Mouse (Mus musculus) frontal cortex, postnatal 36 days (tissue): ENCODE measurements around the gene Ate1.
"Not testable (repeated sequence)": the region's sequence is repeated elsewhere in the genome, so short reads cannot be mapped to it uniquely, and the experiment has no call there.

Source experiments
- DNase-seq, 2 experiments: peaks; one replicate each; pipeline ENCODE4 v3.0.0; 2022; ENCODE audit warnings: low spot score in 2 of 2

Gene Ate1

GRCm38 (mm10) chr7:130394697-130395096, 125.5 kb downstream of the Ate1 start:
- DNase-seq = no peak

- DNase-seq = not testable (repeated sequence)
These were observed 130.1 kb downstream of the Ate1 start for GRCm38 (mm10) chr7:130390060-130390459.

GRCm38 (mm10) chr7:130386308-130386707, 133.9 kb downstream of the Ate1 start:
- no peak for DNase-seq

- no peak for DNase-seq
These were observed 134.4 kb downstream of the Ate1 start for GRCm38 (mm10) chr7:130385732-130386294.

GRCm38 (mm10) chr7:130382126-130382525, 138.0 kb downstream of the Ate1 start:
- DNase-seq = no peak

GRCm38 (mm10) chr7:130381387-130381951, 138.7 kb downstream of the Ate1 start:
- DNase-seq = peak; percentile 38 to 50

- DNase-seq = peak; percentile 23 to 30
These were observed 139.3 kb downstream of the Ate1 start for GRCm38 (mm10) chr7:130380769-130381355.

GRCm38 (mm10) chr7:130380367-130380766, 139.8 kb downstream of the Ate1 start:
- DNase-seq = no peak

- no peak for DNase-seq
These were observed 140.3 kb downstream of the Ate1 start for GRCm38 (mm10) chr7:130379886-130380285.

GRCm38 (mm10) chr7:130378308-130378707, 141.9 kb downstream of the Ate1 start:
- DNase-seq = no peak

- no peak for DNase-seq
These were observed 145.9 kb downstream of the Ate1 start for GRCm38 (mm10) chr7:130374311-130374710.

GRCm38 (mm10) chr7:130368827-130369641, 151.1 kb downstream of the Ate1 start:
- DNase-seq = no peak

- no peak for DNase-seq
These were observed 151.9 kb downstream of the Ate1 start for GRCm38 (mm10) chr7:130368036-130368826.

- no peak for DNase-seq
These were observed 152.7 kb downstream of the Ate1 start for GRCm38 (mm10) chr7:130367222-130368035.

- DNase-seq = no peak
These were observed 154.5 kb downstream of the Ate1 start for GRCm38 (mm10) chr7:130365711-130366110.
